Mouse (Mus musculus): ENCODE measurements around the gene Adal. TPM values are rescaled to one million over a fixed set of nuclear protein-coding genes. Genes with fewer than 3 reads are reported as not detected.

The Adal gene
- total RNA-seq, 4 experiments from 2014 or later = 13.4 to 18.9 (median 17.1) TPM

DNA sequence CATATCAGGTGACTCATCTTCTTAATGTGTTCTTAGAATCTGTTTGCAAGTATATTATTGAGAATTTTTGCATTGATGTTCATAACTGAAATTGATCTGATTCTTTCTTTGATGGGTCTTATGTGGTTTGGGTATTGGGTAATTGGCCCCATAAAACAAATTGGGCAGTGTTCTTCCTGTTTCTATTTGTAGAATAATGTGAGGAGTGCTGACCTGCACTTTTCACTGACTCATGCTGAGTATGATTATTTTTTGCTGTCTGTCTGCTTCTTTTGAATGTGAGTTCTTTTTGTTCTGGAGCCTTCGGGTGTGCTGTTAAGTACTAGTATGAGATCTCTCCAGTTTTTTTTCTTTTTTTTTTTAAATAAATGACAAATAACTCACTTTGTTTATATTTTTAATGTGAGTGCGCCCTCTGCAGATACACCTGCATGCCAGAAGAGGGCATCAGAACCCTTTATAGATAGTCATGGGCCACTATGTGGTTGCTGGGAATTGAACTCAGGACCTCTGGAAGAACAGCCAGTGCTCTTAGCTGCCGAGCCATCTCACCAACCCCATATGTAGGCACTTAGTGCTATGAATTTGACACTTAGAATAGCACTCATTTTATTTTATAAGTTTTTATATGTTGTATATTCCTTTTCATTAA is 38.7 kb downstream of the Adal start:
- no peak for DNase-seq (ENCODE audit: low spot score in 2 of 2)

- no peak for DNase-seq (ENCODE audit: low spot score in 2 of 2)
Observed at GRCm38 (mm10) chr2:121183431-121183830, 43.2 kb downstream of the Adal start.

GRCm38 (mm10) chr2:121184142-121184541 is 43.9 kb downstream of the Adal start:
- DNase-seq (ENCODE audit: low spot score in 2 of 2) = no peak

GRCm38 (mm10) chr2:121188530-121188929 is 48.3 kb downstream of the Adal start:
- no peak for DNase-seq (ENCODE audit: low spot score in 2 of 2)

DNA sequence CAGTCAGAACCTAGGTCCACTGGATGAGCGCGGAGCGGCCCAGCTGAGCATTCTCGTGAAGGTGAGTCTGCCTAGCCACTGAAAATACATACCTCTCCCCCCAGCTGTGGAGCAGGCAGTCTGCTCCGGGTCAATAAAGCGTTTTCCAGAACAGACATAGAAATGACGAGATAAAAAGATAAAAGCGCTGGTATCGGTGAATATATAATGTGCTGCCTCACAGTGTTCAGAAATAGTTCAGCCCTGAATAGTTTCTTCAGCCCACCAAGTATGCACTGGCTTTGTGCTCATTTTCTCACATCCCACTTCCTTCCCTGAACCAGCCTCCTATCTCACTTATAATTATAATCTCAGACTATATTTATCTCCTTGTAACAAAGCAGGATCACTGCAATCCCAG is 55.2 kb downstream of the Adal start:
- no peak for DNase-seq (ENCODE audit: low spot score in 2 of 2)

GRCm38 (mm10) chr2:121204276-121204675 is 64.0 kb downstream of the Adal start:
- no peak for DNase-seq (ENCODE audit: low spot score in 2 of 2)

Other genes starting within 250 kb of the Adal start
- 10 to 100 TPM; 27.4 to 31.5 (median 29.6) TPM for gene Ubr1, start 169.7 kb upstream of the Adal start, total RNA-seq (2022)
- 1 to 10 TPM; 2.9 to 4.0 (median 3.2) TPM for gene Tmem62, start 163.4 kb upstream of the Adal start, total RNA-seq (2022)
- gene Ccndbp1, start 132.0 kb upstream of the Adal start, total RNA-seq (2022) = 10 to 100 TPM; 26.9 to 41.5 (median 37.5) TPM
- not detected for gene Epb42, start 103.4 kb upstream of the Adal start, total RNA-seq (2022)
- under 1 TPM; 0.20 to 0.43 (median 0.34) TPM for gene Tgm5, start 54.6 kb upstream of the Adal start, total RNA-seq (2022)
- gene Tgm7, start 30.6 kb upstream of the Adal start, total RNA-seq (2022) = not detected
- gene Lcmt2, start 225 bp downstream of the Adal start, total RNA-seq (2022) = 1 to 10 TPM; 3.5 to 5.0 (median 4.0) TPM
- 10 to 100 TPM; 10.2 to 16.5 (median 11.7) TPM for gene Tubgcp4, start 30.2 kb downstream of the Adal start, total RNA-seq (2022)
- gene Zscan29, start 30.7 kb downstream of the Adal start, total RNA-seq (2022) = 1 to 10 TPM; 3.8 to 4.9 (median 4.5) TPM
- gene Trp53bp1, start 131.0 kb downstream of the Adal start, total RNA-seq (2022) = 10 to 100 TPM; 16.4 to 33.0 (median 23.5) TPM
- 10 to 100 TPM in 3 of 4 experiments, 1 to 10 TPM in 1; 7.9 to 12.2 (median 10.8) TPM for gene Map1a, start 149.2 kb downstream of the Adal start, total RNA-seq (2022)
- gene Ppip5k1, start 215.0 kb downstream of the Adal start, total RNA-seq (2022) = 100 to 1,000 TPM in 2 of 4 experiments, 10 to 100 TPM in 2; 97.7 to 103 (median 99.7) TPM
- gene Ckmt1, start 217.3 kb downstream of the Adal start, total RNA-seq (2022) = under 1 TPM in 1 of 4 experiments, not detected in 3; 0.48 TPM
- gene Strc, start 246.7 kb downstream of the Adal start, total RNA-seq (2022) = not detected